Mouse (Mus musculus) CH12.LX (cell line): ENCODE measurements around the gene Ccdc120. TPM values are rescaled to one million over a fixed set of nuclear protein-coding genes. Genes with fewer than 3 reads are reported as not detected.
"Not testable (repeated sequence)": the region's sequence is repeated elsewhere in the genome, so short reads cannot be mapped to it uniquely, and the experiment has no call there.

ENCODE experiments used
- DNase-seq: peaks from one replicate; pipeline ENCODE4 v3.0.0-alpha.2; 2013; ENCODE audit errors: extremely low read depth
- H3K27ac ChIP-seq: 2 replicates; pipeline ENCODE4 v1.5.1; 2012; ENCODE audit warnings: low read depth, mild to moderate bottlenecking, control low read depth, moderate library complexity; ENCODE audit not compliant: insufficient read depth
- H3K27me3 ChIP-seq: replicated peaks from 2 replicates; pipeline ENCODE3; 2012; ENCODE audit warnings: inconsistent platforms
- H3K36me3 ChIP-seq, 2 experiments: replicated peaks in 1 of 2; 2 replicates each; pipeline versions ENCODE3 to v1.6.1; 2012; ENCODE audit warnings: inconsistent platforms in 1 of 2, low read length in 1 of 2, mild to moderate bottlenecking in 1 of 2, mixed read lengths in 1 of 2, moderate library complexity in 1 of 2; ENCODE audit not compliant: control insufficient read depth in 1 of 2, insufficient read depth in 1 of 2
- H3K4me1 ChIP-seq, 2 experiments: 2 replicates each; pipeline ENCODE4 v1.6.1; 2012; ENCODE audit warnings: inconsistent platforms in 1 of 2, moderate library complexity in 1 of 2; ENCODE audit not compliant: insufficient read depth in 2 of 2, control insufficient read depth in 1 of 2
- H3K4me2 ChIP-seq: 2 replicates; pipeline ENCODE4 v1.6.1; 2012; ENCODE audit warnings: low read depth, mild to moderate bottlenecking, control low read depth; ENCODE audit not compliant: poor library complexity, insufficient read depth, severe bottlenecking
- H3K4me3 ChIP-seq, 3 experiments: fragments of 150-350 bp in 1 of 3; sonication (generic) in 1 of 3; replicated peaks in 1 of 3; 2 replicates each; pipeline versions ENCODE3 to v1.5.1; 2011 to 2012; ENCODE audit warnings: low read depth in 2 of 3, low read length in 2 of 3, mild to moderate bottlenecking in 2 of 3, moderate library complexity in 2 of 3, control low read depth in 1 of 3, improper control_type of control experiment in 1 of 3, inconsistent platforms in 1 of 3, mixed read lengths in 1 of 3; ENCODE audit not compliant: poor library complexity in 1 of 3
- H3K79me2 ChIP-seq: replicated peaks from 2 replicates; pipeline ENCODE4 v1.6.1; 2012; ENCODE audit warnings: mild to moderate bottlenecking, moderate library complexity; ENCODE audit not compliant: control insufficient read depth, poor library complexity, insufficient read depth, severe bottlenecking; ENCODE audit errors: extremely low read depth
- H3K9ac ChIP-seq: 2 replicates; pipeline ENCODE4 v1.6.1; 2012; ENCODE audit warnings: low read depth, mild to moderate bottlenecking, control low read depth, moderate library complexity; ENCODE audit not compliant: insufficient read depth
- H3K9me3 ChIP-seq: replicated peaks from 2 replicates; pipeline ENCODE3; 2012; ENCODE audit warnings: low read length, inconsistent platforms, mixed read lengths
- BHLHE40 ChIP-seq: IDR thresholded peaks from 2 replicates; pipeline ENCODE4 v1.6.1; 2011; ENCODE audit warnings: mild to moderate bottlenecking, low read depth, low read length, improper control_type of control experiment
- CHD1 ChIP-seq: IDR thresholded peaks from 2 replicates; pipeline ENCODE4 v1.6.1; 2012; ENCODE audit warnings: low read depth, low read length, improper control_type of control experiment, inconsistent platforms
- CTCF ChIP-seq, 2 experiments: IDR thresholded peaks in 1 of 2; conservative IDR thresholded peaks in 1 of 2; 2 replicates each; pipeline ENCODE4 v1.5.1; 2011 to 2012; ENCODE audit warnings: low read depth in 2 of 2, low read length in 2 of 2, improper control_type of control experiment in 1 of 2, inconsistent platforms in 1 of 2, mild to moderate bottlenecking in 1 of 2, moderate library complexity in 1 of 2
- E2F4 ChIP-seq: IDR thresholded peaks from 2 replicates; pipeline ENCODE4 v1.6.1; 2011; ENCODE audit warnings: low read depth, low read length, improper control_type of control experiment; ENCODE audit not compliant: insufficient replicate concordance
- ELF1 ChIP-seq: IDR thresholded peaks from 2 replicates; pipeline ENCODE4 v1.6.1; 2014; ENCODE audit warnings: low read depth, mild to moderate bottlenecking, inconsistent platforms, low read length, improper control_type of control experiment
- HCFC1 ChIP-seq: IDR thresholded peaks from 2 replicates; pipeline ENCODE4 v1.6.1; 2012; ENCODE audit warnings: low read depth, mild to moderate bottlenecking, inconsistent platforms, low read length, improper control_type of control experiment
- IRF4 ChIP-seq: IDR thresholded peaks from 2 replicates; pipeline ENCODE4 v1.6.1; 2014; ENCODE audit warnings: low read depth, mild to moderate bottlenecking, inconsistent platforms, low read length, improper control_type of control experiment
- JUND ChIP-seq: conservative IDR thresholded peaks from 2 replicates; pipeline ENCODE4 v1.6.1; 2011; ENCODE audit warnings: low read depth, low read length, improper control_type of control experiment
- KAT2A ChIP-seq: IDR thresholded peaks from 2 replicates; pipeline ENCODE4 v1.6.1; 2012; ENCODE audit warnings: low read length, improper control_type of control experiment, inconsistent platforms; ENCODE audit not compliant: insufficient replicate concordance
- MEF2A ChIP-seq: IDR thresholded peaks from 2 replicates; pipeline ENCODE4 v1.6.1; 2014; ENCODE audit warnings: low read depth, mild to moderate bottlenecking, inconsistent platforms, low read length, improper control_type of control experiment, borderline replicate concordance
- PAX5 ChIP-seq: IDR thresholded peaks from 2 replicates; pipeline ENCODE4 v1.6.1; 2012; ENCODE audit warnings: low read length, inconsistent platforms, mixed read lengths
- POLR2A ChIP-seq: IDR thresholded peaks from 2 replicates; pipeline ENCODE4 v1.6.1; 2011; ENCODE audit warnings: low read depth, mild to moderate bottlenecking, improper control_type of control experiment, low read length
- RAD21 ChIP-seq: IDR thresholded peaks from 2 replicates; pipeline ENCODE4 v1.6.1; 2011; ENCODE audit warnings: low read depth, mild to moderate bottlenecking, low read length, improper control_type of control experiment, moderate library complexity
- SMC3 ChIP-seq: IDR thresholded peaks from 2 replicates; pipeline ENCODE4 v1.6.1; 2011; ENCODE audit warnings: low read depth, low read length, improper control_type of control experiment
- TCF12 ChIP-seq: IDR thresholded peaks from 2 replicates; pipeline ENCODE4 v1.6.1; 2014; ENCODE audit warnings: low read depth, mild to moderate bottlenecking, inconsistent platforms, low read length, improper control_type of control experiment
- USF1 ChIP-seq: IDR thresholded peaks from 2 replicates; pipeline ENCODE4 v1.6.1; 2014; ENCODE audit warnings: low read depth, mild to moderate bottlenecking, inconsistent platforms, low read length, improper control_type of control experiment
- USF2 ChIP-seq: conservative IDR thresholded peaks from 2 replicates; pipeline ENCODE4 v1.6.1; 2011; ENCODE audit warnings: low read depth, low read length, improper control_type of control experiment
- dilution Hi-C: fragments of 300-500 bp; cut with MboI; formaldehyde crosslinking; loops from 2 replicates; pipeline ENCODE4 v1.14.3; 2020; ENCODE audit warnings: low sequenced_read_pairs; ENCODE audit not compliant: extremely low pct_unique_long_range_greater_than_20kb, extremely low pct_ligation_motif_present
- in situ Hi-C: fragments of 300-500 bp; cut with MboI; formaldehyde crosslinking; loops from 3 replicates; pipeline ENCODE4 v1.14.3; 2019; ENCODE audit warnings: low sequenced_read_pairs, low pct_ligation_motif_present, low pct_unique_long_range_greater_than_20kb, mixed read lengths
- polyA plus RNA-seq: library from polyadenylated mRNA; unstranded; fragments of >175 nt; gene quantifications from 2 replicates; pipeline ENCODE4 v1.2.1, GENCODE M21; 2012; ENCODE audit warnings: low read depth; ENCODE audit not compliant: insufficient read length
- total RNA-seq, 2 experiments: library from RNA; depleted of rRNA; stranded (reverse); fragments of 300-350 nt in 1 of 2; fragments of >200 nt in 1 of 2; gene quantifications; 2 replicates each; pipeline ENCODE4 v1.2.3; 2012 to 2014

Gene Ccdc120
- total and polyA plus RNA-seq, 3 experiments: 4.4 to 9.0 (median 6.9) TPM

GRCm38 (mm10) chrX:7762137-7762920 lies 11.6 kb upstream of the Ccdc120 start, which contains the start of gene Tfe3 (continued):
- TF ChIP-seq PAX5: no peak
- TF ChIP-seq JUND: no peak
- no peak for TF ChIP-seq IRF4
- TF ChIP-seq ELF1: peak; percentile 26; the same call in 1 of the 2 replicates
- TF ChIP-seq POLR2A: peak; percentile 70
- TF ChIP-seq HCFC1: peak; percentile 23; the same call in 1 of the 2 replicates
- TF ChIP-seq BHLHE40: no peak

- in situ Hi-C loops, H3K27me3 ChIP-seq, H3K9ac ChIP-seq, dilution Hi-C loops, H3K27ac ChIP-seq, H3K9me3 ChIP-seq, H3K4me3 ChIP-seq, H3K4me2 ChIP-seq, H3K36me3 ChIP-seq, H3K79me2 ChIP-seq, DNase-seq: not testable (repeated sequence)
- H3K4me1 ChIP-seq: peaks cover 0 to 11% of the 10 kb centered on the region in 2 experiments; a peak in 3 of 4 replicates
- TF ChIP-seq CTCF (conservative IDR thresholded peaks at IDR 0.05 in 1 of 2, IDR thresholded peaks at IDR 0.05 in 1 of 2; ENCODE audit: low read depth in 2 of 2, low read length in 2 of 2) (peak in 1 of 2 experiments; percentile 42; a peak in 2 of 4 replicates), RAD21 (peak; percentile 9)
These were observed 2.9 kb upstream of the Ccdc120 start for GRCm38 (mm10) chrX:7753627-7754026.

- Histone ChIP-seq H3K4me3 (no peak overlapping the region), H3K4me2 (peak overlapping the region; percentile 36), H3K27me3 (no peaks in the 10 kb centered on the region), H3K9ac (no peak overlapping the region; the same call in 1 of the 2 replicates), H3K79me2 (no peaks in the 10 kb centered on the region), H3K27ac (peak overlapping the region; percentile 87), H3K4me1 (peaks cover 5 to 38% of the 10 kb centered on the region in 2 experiments; a peak in 3 of 4 replicates), H3K9me3 (no peaks in the 10 kb centered on the region), H3K36me3 (no peaks in the 10 kb centered on the region)
- DNase-seq: no peak
- TF ChIP-seq SMC3 (no peak), MEF2A (no peak), E2F4 (no peak), CHD1 (no peak), TCF12 (no peak), BHLHE40 (no peak), USF2 (no peak), USF1 (no peak), KAT2A (no peak)
- in situ Hi-C loops (no loop called here), dilution Hi-C loops (no loop called here)
These were observed 5.3 kb downstream of the Ccdc120 start for GRCm38 (mm10) chrX:7745429-7745828.
